Mouse (Mus musculus) adrenal gland, postnatal 4 days (tissue): Measurements from ENCODE around the gene Aldh3b2. TPM values are rescaled to one million over a fixed set of nuclear protein-coding genes. Genes with fewer than 3 reads are reported as not detected.
A peak's percentile ranks its signal among the peaks of the same experiment; 100 is the strongest.
"Not testable (repeated sequence)": the region's sequence is repeated elsewhere in the genome, so short reads cannot be mapped to it uniquely, and the experiment has no call there.

Source experiments
- DNase-seq, 2 experiments: peaks; one replicate each; pipeline ENCODE4 v3.0.0; 2021 to 2022; ENCODE audit warnings: low spot score in 2 of 2, mixed read lengths in 2 of 2
- total RNA-seq, 2 experiments: library from RNA; stranded (reverse); gene quantifications; 2 replicates each; pipeline ENCODE4 v1.2.3; 2021

Aldh3b2 gene
- total RNA-seq, 2 experiments from 2014 or later, result 7.5 to 8.4 TPM

- peak in 1 of 2 experiments; percentile 49 for DNase-seq
These were observed 25.4 kb upstream of the Aldh3b2 start for GRCm38 (mm10) chr19:3946715-3947114.

- DNase-seq, result no peak
These were observed 24.3 kb upstream of the Aldh3b2 start for GRCm38 (mm10) chr19:3947813-3948212.

GRCm38 (mm10) chr19:3948546-3948945, 23.6 kb upstream of the Aldh3b2 start:
- no peak for DNase-seq

DNA sequence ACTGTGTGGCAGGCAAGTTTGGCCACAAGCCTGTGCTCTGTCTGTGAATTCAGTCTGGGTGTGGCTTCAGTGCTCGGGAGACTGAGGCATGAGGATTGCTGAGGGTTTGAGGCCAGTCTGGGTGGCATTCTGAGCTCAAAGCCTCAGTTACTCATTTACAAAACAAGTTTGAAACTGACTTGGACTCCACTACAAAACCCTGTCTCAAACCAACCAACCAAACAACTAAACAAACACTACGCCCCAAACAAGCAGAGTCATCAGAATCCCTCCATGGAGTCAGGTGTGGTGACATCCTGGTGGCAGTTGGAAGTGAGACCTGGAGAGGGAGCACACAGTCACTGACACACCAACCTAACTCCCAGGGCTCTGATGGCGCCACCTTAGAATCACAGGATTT, 21.8 kb upstream of the Aldh3b2 start:
- no peak for DNase-seq

DNA sequence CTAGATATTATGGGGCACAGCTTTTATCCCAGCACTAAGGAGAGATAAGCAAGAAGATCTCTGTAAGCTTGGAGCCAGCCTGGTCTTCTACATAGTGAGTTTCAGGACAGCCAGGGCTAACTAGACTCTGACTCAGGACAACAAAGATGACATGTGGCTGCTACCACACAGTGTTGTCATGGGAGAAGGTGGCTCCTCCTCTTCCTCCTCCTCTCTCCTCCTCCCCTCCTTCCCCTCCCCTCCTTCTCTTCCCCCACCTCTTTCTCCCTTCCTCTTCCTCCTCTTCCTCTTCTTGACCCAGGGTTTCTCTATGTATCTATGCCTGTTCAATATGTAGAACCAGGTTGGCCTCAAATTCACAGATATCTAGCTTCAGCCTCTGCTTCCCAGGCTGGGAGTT, 20.7 kb upstream of the Aldh3b2 start:
- DNase-seq, result no peak

DNA sequence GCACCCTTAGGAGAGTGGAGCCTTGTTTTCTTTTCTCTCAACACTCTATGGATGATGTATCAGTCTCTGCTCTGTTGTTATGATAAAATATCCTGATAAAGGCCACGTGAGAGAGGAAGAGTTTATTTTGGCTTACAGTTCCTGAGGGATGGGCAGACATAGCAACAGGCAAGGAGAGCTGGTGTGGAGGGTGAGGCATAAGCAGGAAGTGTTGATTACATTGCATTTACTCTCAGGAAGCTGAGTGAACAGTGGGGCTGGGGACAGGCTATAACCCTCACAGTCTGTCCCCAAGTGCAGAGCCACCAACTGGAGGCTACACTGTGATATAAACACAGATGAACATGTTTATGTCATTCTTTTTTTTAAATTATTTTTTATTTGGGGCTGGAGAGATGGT, 20.0 kb upstream of the Aldh3b2 start:
- DNase-seq, result no peak

DNA sequence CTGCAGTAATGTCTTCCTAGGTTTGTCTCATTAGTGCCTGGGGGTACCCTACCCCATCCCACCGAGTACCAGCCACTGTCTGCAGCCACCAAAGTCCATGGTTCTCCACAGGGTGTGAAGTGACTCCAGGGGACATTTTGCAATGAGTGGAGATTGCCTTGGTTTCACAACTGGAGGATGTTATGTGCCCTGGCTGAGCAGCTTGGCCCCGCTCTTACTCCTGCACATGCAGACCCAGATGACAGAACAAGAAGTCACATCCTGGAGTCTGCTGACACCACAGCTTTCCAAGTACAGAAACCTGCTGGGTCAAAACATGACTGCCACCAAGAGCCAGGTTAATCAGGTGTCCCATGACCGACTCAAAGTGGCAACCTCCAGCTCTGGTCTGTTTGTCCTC, 17.1 kb upstream of the Aldh3b2 start:
- DNase-seq, result no peak

GRCm38 (mm10) chr19:3955804-3956203, 16.3 kb upstream of the Aldh3b2 start:
- DNase-seq, result no peak

DNA sequence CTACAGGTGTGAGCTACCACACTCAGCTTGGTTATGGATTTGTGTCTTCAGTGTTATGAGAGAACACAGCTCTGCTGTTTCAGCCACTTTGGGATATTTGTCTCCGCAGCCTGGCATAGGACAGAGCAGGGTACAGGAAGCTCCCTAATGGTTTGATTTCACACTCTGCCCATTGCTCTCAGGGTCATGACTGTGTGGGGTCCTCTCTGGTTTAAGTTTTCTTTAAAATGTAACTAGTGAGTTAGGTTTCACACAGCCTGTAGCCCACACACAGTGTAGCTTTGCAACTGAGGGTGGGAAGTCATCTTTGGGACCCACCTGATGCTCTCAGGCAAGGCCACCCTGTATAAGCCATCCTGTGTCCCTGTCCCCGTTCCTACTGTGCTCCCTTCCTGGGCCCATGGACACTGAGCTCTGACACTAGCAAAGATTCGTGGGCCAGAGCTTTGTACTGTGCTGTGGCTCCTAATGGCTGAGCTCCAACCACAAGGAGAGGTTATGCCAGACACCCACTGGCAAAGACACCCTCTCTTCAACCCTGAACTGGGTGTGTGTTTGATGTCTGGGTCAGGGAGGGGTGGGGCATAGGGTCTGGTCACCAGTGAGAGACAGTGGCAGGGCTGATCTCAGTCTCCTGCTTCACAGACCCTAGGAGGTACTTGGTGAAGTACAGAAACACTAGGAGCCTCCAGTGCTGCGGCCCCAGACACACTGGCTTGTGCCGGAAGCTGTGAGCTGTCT, 14.7 kb upstream of the Aldh3b2 start:
- DNase-seq, result not testable (repeated sequence)

- DNase-seq, result no peak
These were observed 13.7 kb upstream of the Aldh3b2 start, which contains the start of gene Aldh3b3 for GRCm38 (mm10) chr19:3958470-3958869. Gene Aldh3b3, plus strand, starts transcription at chr19:3958645.

GRCm38 (mm10) chr19:3959030-3959429, 13.1 kb upstream of the Aldh3b2 start:
- no peak for DNase-seq

- no peak for DNase-seq
These were observed 11.9 kb upstream of the Aldh3b2 start for GRCm38 (mm10) chr19:3960211-3960610.

DNA sequence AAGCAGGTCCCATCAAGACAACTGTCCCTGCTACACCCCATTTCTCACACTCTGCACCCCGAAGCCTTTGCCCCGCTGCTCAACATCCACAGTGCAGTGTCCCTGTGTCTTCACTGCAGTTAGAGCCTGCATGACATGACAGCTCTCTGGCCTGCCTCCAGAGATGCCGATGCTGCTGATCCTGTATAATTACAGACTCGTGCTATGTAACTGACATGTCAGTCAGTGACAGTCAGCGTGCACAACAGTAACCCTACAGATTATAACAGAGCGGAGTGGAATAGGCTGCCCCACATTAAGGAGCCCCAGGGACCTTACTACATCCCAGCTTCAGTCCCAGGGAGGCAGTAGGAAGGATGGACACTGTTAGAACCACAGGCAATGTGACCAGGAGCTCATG, 10.3 kb upstream of the Aldh3b2 start:
- not testable (repeated sequence) for DNase-seq

DNA sequence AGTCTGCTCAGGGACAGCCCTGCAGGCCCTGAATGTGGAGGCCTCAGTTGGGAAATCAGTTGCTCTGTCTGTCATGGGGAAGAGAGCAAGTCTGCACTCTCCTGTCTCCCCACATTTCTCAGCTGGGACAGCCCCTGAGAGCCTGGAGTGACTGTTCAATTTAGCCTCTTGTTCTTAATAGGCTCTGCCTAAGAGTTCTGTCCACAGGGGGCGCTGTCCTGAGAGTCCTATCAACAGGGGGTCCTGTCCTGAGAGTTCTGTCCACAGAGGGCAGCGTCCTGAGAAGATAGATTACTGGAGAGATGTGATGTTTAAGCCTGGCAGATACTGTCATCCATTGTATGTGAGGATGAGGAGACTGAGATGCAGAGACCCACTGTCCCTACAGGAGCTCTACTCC, 9.7 kb upstream of the Aldh3b2 start:
- DNase-seq, result no peak

DNA sequence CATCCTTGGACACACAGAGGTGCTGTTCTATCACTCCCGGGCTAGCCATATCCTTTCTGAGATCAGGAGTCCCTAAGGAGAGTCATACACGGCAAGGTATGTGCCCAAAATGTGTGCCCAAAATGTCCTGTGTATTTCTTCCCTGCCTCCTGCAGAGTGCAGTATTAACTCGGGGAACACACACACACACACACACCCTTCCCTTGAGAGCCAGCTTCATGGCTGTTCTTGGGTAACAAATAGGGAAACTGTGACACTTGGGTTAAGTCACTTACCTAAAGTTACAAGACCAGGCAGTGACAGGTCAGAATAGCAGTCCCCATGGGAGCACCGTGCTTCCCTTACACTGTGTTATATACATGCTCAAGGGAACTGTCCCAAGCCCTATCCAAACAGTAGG, 8.1 kb upstream of the Aldh3b2 start:
- DNase-seq, result no peak

DNA sequence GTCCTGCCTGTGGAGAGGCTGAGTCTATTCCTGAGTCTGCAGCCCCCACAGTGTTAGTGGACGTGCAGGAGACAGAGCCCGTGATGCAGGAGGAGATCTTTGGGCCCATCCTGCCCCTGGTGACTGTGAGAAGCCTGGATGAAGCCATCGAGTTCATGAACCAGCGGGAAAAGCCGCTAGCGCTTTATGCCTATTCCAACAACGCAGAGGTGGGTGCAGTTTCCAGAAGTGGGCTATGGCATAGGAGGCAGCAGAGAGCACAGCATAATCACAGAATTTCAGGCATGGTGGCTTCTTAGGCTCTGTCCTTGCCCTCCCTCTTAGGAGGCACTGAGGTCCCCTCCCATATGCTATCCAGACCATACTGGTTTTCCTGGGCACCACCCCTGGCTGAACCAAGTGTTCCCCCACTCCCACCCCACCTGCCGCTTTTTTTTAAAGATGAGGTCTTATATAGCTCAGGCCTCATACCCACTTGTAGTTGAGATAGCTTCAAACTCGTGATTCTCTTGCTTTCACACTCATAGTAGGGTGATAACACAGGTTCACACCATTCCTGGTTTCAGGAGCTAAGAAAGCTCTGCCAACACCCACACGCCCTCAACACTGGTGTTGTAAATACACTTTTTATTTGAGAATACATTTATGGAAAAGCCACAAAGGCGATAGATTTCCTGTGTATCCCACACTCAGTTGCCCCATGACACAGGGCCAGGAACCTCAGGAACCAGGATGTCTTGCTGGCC, 5.6 kb upstream of the Aldh3b2 start:
- no peak for DNase-seq

DNA sequence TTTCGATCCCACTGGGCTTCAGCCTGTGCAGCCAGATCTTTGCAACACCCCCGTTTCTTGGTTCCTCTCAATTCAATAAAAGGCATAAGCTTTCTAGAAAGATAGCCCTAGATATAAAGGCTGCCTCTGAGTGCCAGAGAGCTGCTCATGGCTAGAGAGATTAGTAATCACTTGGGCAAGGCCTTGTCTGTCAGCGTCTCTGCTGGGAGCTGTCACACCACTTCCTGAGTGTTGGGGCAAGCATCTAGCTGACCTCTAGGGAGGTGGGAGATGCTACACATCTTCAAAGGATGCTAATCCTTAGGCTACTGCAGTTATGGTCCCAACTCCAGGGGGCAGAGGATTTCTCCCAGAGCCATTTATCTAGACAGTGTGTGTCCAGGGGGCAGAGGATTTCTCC, 4.9 kb upstream of the Aldh3b2 start:
- DNase-seq, result no peak

GRCm38 (mm10) chr19:3974608-3975007, 2.5 kb downstream of the Aldh3b2 start:
- not testable (repeated sequence) for DNase-seq

GRCm38 (mm10) chr19:3975866-3976265, 3.7 kb downstream of the Aldh3b2 start:
- DNase-seq, result no peak

GRCm38 (mm10) chr19:3980309-3980708, 8.2 kb downstream of the Aldh3b2 start:
- peak in 1 of 2 experiments; percentile 68 for DNase-seq

DNA sequence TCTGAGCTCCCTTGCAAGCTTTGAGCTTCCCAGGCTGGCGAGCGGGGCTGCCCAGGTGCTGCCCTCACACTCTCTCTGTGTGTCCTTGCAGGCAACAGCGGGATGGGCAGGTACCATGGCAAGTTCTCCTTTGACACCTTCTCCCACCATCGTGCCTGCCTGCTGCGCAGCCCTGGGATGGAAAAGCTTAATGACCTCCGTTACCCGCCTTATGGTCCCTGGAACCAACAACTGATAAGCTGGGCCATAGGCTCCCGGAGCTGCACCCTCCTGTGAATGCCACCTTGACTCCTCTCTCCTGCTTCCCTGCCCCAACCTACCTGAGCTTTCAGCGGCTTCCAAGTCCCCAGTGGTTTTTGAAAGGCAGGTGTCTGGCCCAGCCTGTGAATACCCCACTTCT, 8.8 kb downstream of the Aldh3b2 start:
- DNase-seq, result no peak

- no peak for DNase-seq
These were observed 11.5 kb downstream of the Aldh3b2 start for GRCm38 (mm10) chr19:3983527-3984200.
